Mouse (Mus musculus) left cerebral cortex, postnatal 10 days (tissue): Measurements from ENCODE around the gene Kdr. TPM values are rescaled to one million over a fixed set of nuclear protein-coding genes. Genes with fewer than 3 reads are reported as not detected.

Experiments
- DNase-seq, 2 experiments: peaks; one replicate each; pipeline ENCODE4 v3.0.0; 2021 to 2022; ENCODE audit warnings: low spot score in 2 of 2, mixed read lengths in 1 of 2; ENCODE audit errors: extremely low spot score in 1 of 2
- intact Hi-C: fragments of 180-260 bp; cut with DNase I; formaldehyde crosslinking; loops from one replicate; pipeline ENCODE4 v1.15.1; 2025
- total RNA-seq, 2 experiments: library from RNA; stranded (reverse); gene quantifications; 2 replicates each; pipeline ENCODE4 v1.2.3; 2021

Kdr gene
- total RNA-seq, 2 experiments from 2014 or later, result 22.5 to 26.4 TPM

- DNase-seq, result no peak
- intact Hi-C loops, result no loop called here
Observed at GRCm38 (mm10) chr5:75969887-75970286, 8.4 kb downstream of the Kdr start.

GRCm38 (mm10) chr5:75962558-75962957 lies 15.7 kb downstream of the Kdr start:
- DNase-seq, result no peak
- intact Hi-C loops, result no loop called here

GRCm38 (mm10) chr5:75961741-75962469 lies 16.4 kb downstream of the Kdr start:
- DNase-seq, result no peak
- intact Hi-C loops, result no loop called here

- intact Hi-C loops, result no loop called here
- DNase-seq, result no peak
Observed at GRCm38 (mm10) chr5:75959809-75960208, 18.4 kb downstream of the Kdr start.

- intact Hi-C loops, result no loop called here
Observed at GRCm38 (mm10) chr5:75956526-75956925, 21.7 kb downstream of the Kdr start.

GRCm38 (mm10) chr5:75955876-75956275 lies 22.4 kb downstream of the Kdr start:
- intact Hi-C loops, result no loop called here
- DNase-seq, result no peak

More at GRCm38 (mm10) chr5:75956526-75956925, 21.7 kb downstream of the Kdr start:
- DNase-seq, result no peak

- intact Hi-C loops, result no loop called here
- DNase-seq, result peak in 1 of 2 experiments; percentile 37
Observed at GRCm38 (mm10) chr5:75954778-75955330, 23.4 kb downstream of the Kdr start.

- intact Hi-C loops, result no loop called here
- no peak for DNase-seq
Observed at GRCm38 (mm10) chr5:75954218-75954617, 24.0 kb downstream of the Kdr start.

GRCm38 (mm10) chr5:75952131-75952795 lies 26.0 kb downstream of the Kdr start:
- intact Hi-C loops, result no loop called here
- no peak for DNase-seq

GRCm38 (mm10) chr5:75950866-75951265 lies 27.4 kb downstream of the Kdr start:
- intact Hi-C loops, result no loop called here
- DNase-seq, result no peak

- DNase-seq, result no peak
- intact Hi-C loops, result no loop called here
Observed at GRCm38 (mm10) chr5:75945394-75945793, 32.9 kb downstream of the Kdr start.

GRCm38 (mm10) chr5:75943301-75943700 lies 35.0 kb downstream of the Kdr start:
- intact Hi-C loops, result no loop called here
- no peak for DNase-seq

GRCm38 (mm10) chr5:75941775-75942580 lies 36.3 kb downstream of the Kdr start:
- intact Hi-C loops, result no loop called here
- DNase-seq, result peak in 1 of 2 experiments; percentile 61

- intact Hi-C loops, result no loop called here
- peak in 1 of 2 experiments; percentile 35 for DNase-seq
Observed at GRCm38 (mm10) chr5:75939144-75939732, 39.0 kb downstream of the Kdr start.

- DNase-seq, result no peak
- intact Hi-C loops, result no loop called here
Observed at GRCm38 (mm10) chr5:75938012-75938411, 40.2 kb downstream of the Kdr start.

- DNase-seq, result no peak
- intact Hi-C loops, result no loop called here
Observed at GRCm38 (mm10) chr5:75936223-75936622, 42.0 kb downstream of the Kdr start.

- intact Hi-C loops, result no loop called here
- DNase-seq, result no peak
Observed at GRCm38 (mm10) chr5:75935225-75935624, 43.0 kb downstream of the Kdr start.

GRCm38 (mm10) chr5:75934201-75934600 lies 44.1 kb downstream of the Kdr start:
- DNase-seq, result peak in 1 of 2 experiments; percentile 52
- intact Hi-C loops, result no loop called here

GRCm38 (mm10) chr5:75933521-75934044 lies 44.7 kb downstream of the Kdr start:
- intact Hi-C loops, result no loop called here
- DNase-seq, result peak; percentile 11 to 85
